Comparison of ENCODE assay signal across 1 mouse cellular context in the genomic region with DNA sequence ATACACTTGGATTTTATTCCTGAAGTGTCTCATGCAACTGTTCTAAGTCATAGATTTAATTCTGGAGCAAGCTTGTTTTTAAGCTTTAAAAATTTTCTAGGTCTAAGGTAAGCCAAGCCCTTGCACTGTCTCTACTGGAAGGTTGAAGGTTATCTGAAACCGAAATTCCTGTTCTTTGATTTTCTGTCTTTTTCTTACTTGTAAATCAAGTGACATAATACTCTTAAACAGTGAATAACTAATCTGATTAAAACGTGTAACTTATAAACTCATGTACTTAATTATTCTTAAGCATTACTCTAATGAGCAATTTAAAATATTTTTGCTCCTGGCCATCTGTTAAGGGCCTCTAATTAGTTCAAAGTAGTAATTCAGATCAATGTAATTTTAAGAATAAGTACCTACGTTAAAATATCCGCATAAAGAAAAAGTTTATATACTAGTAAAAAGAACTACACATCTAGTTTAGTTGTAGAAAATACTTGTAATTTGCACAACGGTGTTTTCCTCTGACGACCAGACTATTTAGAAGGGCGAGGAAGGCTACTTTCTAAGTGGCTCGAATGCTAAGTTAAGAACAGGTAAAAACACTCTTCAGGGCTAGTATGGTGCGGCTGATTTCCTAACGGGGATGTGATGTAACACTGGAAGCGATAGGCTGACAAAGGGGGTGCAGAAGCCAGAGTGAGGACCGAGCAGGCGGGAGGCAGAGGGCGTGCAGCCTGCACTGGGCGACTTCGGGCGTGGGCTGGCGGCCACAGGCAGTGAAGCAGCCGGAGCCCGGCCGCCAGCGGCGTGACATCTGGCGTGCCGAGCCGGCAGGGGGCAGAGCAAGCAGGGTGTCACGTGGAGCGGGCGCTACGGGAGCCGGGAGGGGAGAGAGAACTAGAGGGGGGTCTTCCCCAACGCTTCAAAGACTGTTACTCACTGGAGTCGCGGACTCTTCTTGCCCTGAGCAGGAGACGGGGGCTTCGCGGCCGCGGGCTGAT.
TF ChIP-seq lines count a peak whose summit lies in the region.

No protein-coding gene starts in this region.

TF ChIP-seq in MEL, 35 proteins besides CTCF, POLR2A, EP300 and RAD21 (continued from another document):
- TF ChIP-seq SMC3 (IDR thresholded peaks at IDR 0.05; ENCODE audit: low read depth, low read length) (peak; percentile 26; the same call in 1 of the 2 replicates), TBP (IDR thresholded peaks at IDR 0.05; ENCODE audit: low read depth, low read length) (peak; percentile 48; the same call in 1 of the 2 replicates), HCFC1 (IDR thresholded peaks at IDR 0.05; ENCODE audit: low read depth, low read length) (peak; percentile 79), USF2 (IDR thresholded peaks at IDR 0.05; ENCODE audit: borderline replicate concordance in 1 of 2, insufficient read depth in 1 of 2, low read depth in 1 of 2, low read length in 2 of 2) (no peak; a peak in 2 of 4 replicates), BHLHE40 (IDR thresholded peaks at IDR 0.05; ENCODE audit: borderline replicate concordance, low read depth, low read length) (peak; percentile 46; the same call in 1 of the 2 replicates), POLR2AphosphoS2 (IDR thresholded peaks at IDR 0.05; ENCODE audit: low read length) (no peak; the same call in 1 of the 2 replicates), CHD2 (IDR thresholded peaks at IDR 0.05; ENCODE audit: low read length) (no peak), ZC3H11A (IDR thresholded peaks at IDR 0.05; ENCODE audit: low read depth, low read length) (no peak), SIN3A (IDR thresholded peaks at IDR 0.05; ENCODE audit: low read length) (peak; percentile 95), ZNF384 (IDR thresholded peaks at IDR 0.05; ENCODE audit: low read depth, low read length) (no peak), RCOR1 (IDR thresholded peaks at IDR 0.05; ENCODE audit: low read depth, low read length) (no peak), ZMIZ1 (IDR thresholded peaks at IDR 0.05; ENCODE audit: low read depth, low read length) (peak; percentile 14; the same call in 1 of the 2 replicates), MAFK (IDR thresholded peaks at IDR 0.05; ENCODE audit: borderline replicate concordance, low read depth, low read length) (no peak), CHD1 (IDR thresholded peaks at IDR 0.05; ENCODE audit: low read depth, low read length) (peak; percentile 75; the same call in 1 of the 2 replicates), GABPA (IDR thresholded peaks at IDR 0.05; ENCODE audit: low read depth, low read length) (no peak), KAT2A (conservative IDR thresholded peaks at IDR 0.05; ENCODE audit: low read depth, low read length) (peak; percentile 38; the same call in 1 of the 2 replicates), MYB (IDR thresholded peaks at IDR 0.05; ENCODE audit: low read depth, low read length) (no peak), MAZ (IDR thresholded peaks at IDR 0.05; ENCODE audit: low read depth, low read length) (peak; percentile 71; the same call in 1 of the 2 replicates), ETS1 (IDR thresholded peaks at IDR 0.05; ENCODE audit: low read depth, low read length) (peak; percentile 52; the same call in 1 of the 2 replicates), JUND (IDR thresholded peaks at IDR 0.05; ENCODE audit: low read depth, low read length) (no peak), MEF2A (IDR thresholded peaks at IDR 0.05; ENCODE audit: extremely low read depth, insufficient replicate concordance, low read depth, low read length, poor library complexity, severe bottlenecking) (no peak), USF1 (IDR thresholded peaks at IDR 0.05; ENCODE audit: low read depth, low read length) (peak; percentile 97), ZKSCAN1 (IDR thresholded peaks at IDR 0.05; ENCODE audit: low read depth, low read length) (no peak), TAL1 (IDR thresholded peaks at IDR 0.05; ENCODE audit: low read length) (no peak), NELFE (IDR thresholded peaks at IDR 0.05; ENCODE audit: low read depth, low read length) (peak; percentile 42; the same call in 1 of the 2 replicates), MXI1 (IDR thresholded peaks at IDR 0.05; ENCODE audit: low read depth, low read length) (peak; percentile 98), NRF1 (IDR thresholded peaks at IDR 0.05; ENCODE audit: insufficient read depth, low read depth, low read length, poor library complexity, severe bottlenecking) (0 out of 2 replicates have a peak, but pooled peaks have one; percentile 18), POLR2AphosphoS5 (IDR thresholded peaks at IDR 0.05; ENCODE audit: borderline replicate concordance, low read depth, low read length) (no peak), UBTF (IDR thresholded peaks at IDR 0.05; ENCODE audit: borderline replicate concordance, insufficient read depth, low read depth, low read length) (peak; percentile 65; the same call in 1 of the 2 replicates)
